Mouse (Mus musculus) forebrain, postnatal 0 days (tissue): ENCODE data around the gene Efs. TPM values are rescaled to one million over a fixed set of nuclear protein-coding genes. Genes with fewer than 3 reads are reported as not detected.

Source experiments
- ATAC-seq: fragments of 200-750 bp; cut with Nextera tagmentation; 2 replicates; pipeline ENCODE4 v1.8.0; 2017; ENCODE audit warnings: mild to moderate bottlenecking, moderate library complexity
- DNase-seq: peaks from one replicate; pipeline ENCODE4 v3.0.0-alpha.2; 2015
- H3K27ac ChIP-seq: fragments of 300-500 bp; sonication (generic); 2 replicates; pipeline ENCODE4 v1.5.1; 2014; ENCODE audit warnings: low read depth, mild to moderate bottlenecking, antibody characterized with exemption, low read length, moderate library complexity, mixed read lengths
- H3K27me3 ChIP-seq: fragments of 300-500 bp; sonication (generic); 2 replicates; pipeline ENCODE4 v1.6.1; 2014; ENCODE audit warnings: mild to moderate bottlenecking, low read length, mixed read lengths; ENCODE audit not compliant: insufficient read depth
- H3K36me3 ChIP-seq: fragments of 300-500 bp; sonication (generic); 2 replicates; pipeline ENCODE4 v1.6.1; 2014; ENCODE audit warnings: mild to moderate bottlenecking, moderate library complexity; ENCODE audit not compliant: insufficient read depth
- H3K4me1 ChIP-seq: fragments of 300-500 bp; sonication (generic); 2 replicates; pipeline ENCODE4 v1.6.1; 2014; ENCODE audit warnings: antibody characterized with exemption; ENCODE audit not compliant: insufficient read depth
- H3K4me2 ChIP-seq: fragments of 300-500 bp; sonication (generic); 2 replicates; pipeline ENCODE4 v1.6.1; 2014; ENCODE audit warnings: low read depth, mild to moderate bottlenecking, moderate library complexity
- H3K4me3 ChIP-seq: fragments of 300-500 bp; sonication (generic); 2 replicates; pipeline ENCODE4 v1.5.1; 2014; ENCODE audit warnings: low read depth, low read length, mixed read lengths
- H3K9ac ChIP-seq: fragments of 300-500 bp; sonication (generic); 2 replicates; pipeline ENCODE4 v1.6.1; 2014; ENCODE audit warnings: mild to moderate bottlenecking
- H3K9me3 ChIP-seq: fragments of 300-500 bp; sonication (generic); 2 replicates; pipeline ENCODE4 v1.6.1; 2016; ENCODE audit warnings: low read length
- CTCF ChIP-seq: sonication (generic); IDR thresholded peaks from 2 replicates; pipeline ENCODE4 v1.5.1; 2016; ENCODE audit warnings: antibody characterized with exemption, control low read depth, low read depth
- WGBS: fragments of 180-500 bp; shearing (Covaris S2); extraction: QIAGEN DNeasy Blood & Tissue Kit; methylation state at CpG from one replicate; pipeline ENCODE4 v1.1.7; 2014; 5-methylcytosine and 5-hydroxymethylcytosine counted together
- polyA plus RNA-seq: library from polyadenylated mRNA; unstranded; fragments of >200 nt; fragmentation: Nextera tagmentation; extraction: Ambion mirVana; gene quantifications from 2 replicates; pipeline ENCODE4 v1.2.1, GENCODE M21; 2015
- total RNA-seq: library from RNA; depleted of rRNA; stranded (reverse); fragments of >200 nt; gene quantifications from 2 replicates; pipeline ENCODE4 v1.2.3, GENCODE M21; 2014

Efs gene
- total and polyA plus RNA-seq, 2 experiments from 2014 or later = 13.4 to 29.8 TPM

DNA sequence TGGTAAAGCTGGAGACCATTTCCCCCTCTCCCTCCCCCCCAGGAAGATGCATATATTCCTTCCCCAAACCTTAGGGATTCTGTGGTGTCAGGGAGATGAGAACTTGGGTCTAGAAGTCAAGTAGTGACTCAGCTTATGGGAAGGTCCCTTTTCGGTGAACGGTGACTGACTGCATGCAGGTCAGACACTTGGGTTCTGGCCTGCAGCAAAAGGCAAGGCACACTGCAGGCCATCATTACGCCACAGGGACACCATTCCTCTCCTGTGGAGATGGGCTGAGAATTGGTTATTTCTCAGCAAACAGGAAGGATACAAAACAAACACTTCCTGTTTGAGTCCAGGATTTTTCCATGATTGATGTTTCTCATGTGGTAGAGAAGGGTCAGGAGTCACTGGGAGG is 33.3 kb upstream of the Efs start:
- TF ChIP-seq CTCF = no peak
- H3K4me1 ChIP-seq = no peaks in the 10 kb centered on the region
- H3K4me2 ChIP-seq = no peak overlapping the region
- H3K9me3 ChIP-seq = no peaks in the 10 kb centered on the region
- no peak overlapping the region for H3K4me3 ChIP-seq
- DNase-seq (no peak), ATAC-seq (no peak)
- WGBS = 92% methylated on average over 3 of the region's 3 CpGs
- H3K27me3 ChIP-seq = no peaks in the 10 kb centered on the region
- no peaks in the 10 kb centered on the region for H3K36me3 ChIP-seq
- H3K27ac ChIP-seq = no peak overlapping the region
- H3K9ac ChIP-seq = no peak overlapping the region

DNA sequence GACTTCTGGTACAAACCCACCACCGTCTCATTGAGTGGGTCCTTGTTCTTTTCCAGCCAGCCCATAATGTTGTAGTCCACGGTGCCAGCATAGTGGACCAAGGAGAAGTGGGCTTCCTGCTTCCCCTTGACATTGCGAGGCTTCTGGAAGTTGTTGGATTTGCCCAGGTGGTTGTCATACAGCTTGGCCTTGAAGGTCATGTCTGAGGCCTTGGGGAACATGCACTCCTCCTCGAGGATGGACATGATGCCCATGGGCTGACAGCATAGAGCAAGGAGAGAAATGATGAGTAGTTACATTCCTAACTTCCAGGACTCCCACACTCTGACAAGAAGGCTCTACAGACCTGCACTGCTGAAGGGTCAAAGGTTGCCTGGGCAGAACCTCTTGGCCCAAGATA is 32.6 kb upstream of the Efs start:
- Histone ChIP-seq H3K4me2 (no peak overlapping the region), H3K9me3 (no peaks in the 10 kb centered on the region), H3K4me3 (no peak overlapping the region), H3K27ac (no peak overlapping the region), H3K27me3 (no peaks in the 10 kb centered on the region), H3K4me1 (no peaks in the 10 kb centered on the region), H3K9ac (no peak overlapping the region), H3K36me3 (no peaks in the 10 kb centered on the region)
- DNase-seq (no peak), ATAC-seq (no peak)
- WGBS = 83% methylated on average over 4 of the region's 4 CpGs
- no peak for TF ChIP-seq CTCF

DNA sequence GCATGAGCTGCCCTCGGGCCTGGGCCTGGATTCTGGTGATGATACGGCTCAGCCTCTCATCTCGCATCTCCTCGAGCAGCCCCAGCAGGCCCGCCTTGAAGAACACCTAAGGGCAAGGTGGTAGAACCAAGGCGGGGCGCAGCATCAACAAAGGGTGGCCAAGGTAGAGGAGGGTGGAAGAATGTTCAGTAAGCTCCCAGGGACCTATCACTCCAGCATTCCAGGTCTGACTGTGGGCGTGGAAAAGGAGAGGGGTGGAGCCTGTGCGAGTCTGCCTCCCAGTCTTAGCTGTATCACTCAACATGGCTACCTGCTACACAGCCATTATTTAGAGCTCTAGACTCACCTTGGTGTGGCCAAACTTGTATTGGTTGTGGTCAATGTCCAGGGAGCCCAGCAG is 30.6 kb upstream of the Efs start:
- Histone ChIP-seq H3K27ac (no peak overlapping the region), H3K9ac (no peak overlapping the region), H3K4me3 (no peak overlapping the region), H3K9me3 (no peaks in the 10 kb centered on the region), H3K36me3 (no peaks in the 10 kb centered on the region), H3K4me1 (no peaks in the 10 kb centered on the region), H3K27me3 (no peaks in the 10 kb centered on the region), H3K4me2 (no peak overlapping the region)
- ATAC-seq (no peak), DNase-seq (no peak)
- no peak for TF ChIP-seq CTCF
- 93% methylated on average over 9 of the region's 9 CpGs for WGBS

DNA sequence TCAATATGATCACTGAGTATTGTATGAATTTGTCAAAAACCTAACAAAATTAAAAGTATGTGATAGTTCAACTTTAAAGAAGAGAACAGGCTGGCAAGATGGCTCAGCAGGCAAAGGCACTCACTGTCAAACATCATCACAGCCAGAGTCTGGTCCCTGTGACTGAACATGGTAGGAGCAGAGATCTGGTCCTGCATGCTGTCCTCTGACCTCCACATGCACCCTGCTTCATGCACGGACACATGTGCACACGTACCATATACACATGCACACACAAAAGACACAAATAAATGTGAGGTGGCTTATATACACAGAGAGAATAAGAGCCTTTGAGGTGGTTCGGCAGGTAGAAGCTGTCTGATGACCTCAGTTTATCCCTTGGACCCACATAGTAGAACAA is 29.6 kb upstream of the Efs start:
- Histone ChIP-seq H3K9ac (no peak overlapping the region), H3K4me1 (no peaks in the 10 kb centered on the region), H3K36me3 (no peaks in the 10 kb centered on the region), H3K9me3 (no peaks in the 10 kb centered on the region), H3K27me3 (no peaks in the 10 kb centered on the region), H3K4me2 (no peak overlapping the region), H3K4me3 (no peak overlapping the region), H3K27ac (no peak overlapping the region)
- ATAC-seq (no peak), DNase-seq (no peak)
- TF ChIP-seq CTCF = no peak
- 87% methylated on average over 3 of the region's 3 CpGs for WGBS

DNA sequence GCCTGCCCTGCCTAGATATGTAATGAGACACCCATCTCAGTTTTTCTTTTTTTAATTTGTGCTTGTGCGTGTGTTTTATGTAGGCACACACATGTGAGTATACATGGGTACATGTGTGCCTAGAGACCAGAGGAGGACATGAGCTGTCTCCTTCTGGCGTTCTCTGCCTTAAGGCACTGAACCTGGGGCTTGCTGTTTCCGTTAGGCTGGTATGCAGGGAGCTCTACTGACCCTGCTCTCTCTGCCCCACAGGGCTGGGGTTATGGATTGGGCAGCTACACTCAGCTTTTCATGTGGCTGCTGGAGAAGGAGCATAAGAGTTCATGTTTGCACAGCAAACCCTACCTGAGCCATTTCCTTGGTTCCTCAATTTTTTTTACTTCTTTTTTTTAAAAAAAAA is 28.5 kb upstream of the Efs start:
- Histone ChIP-seq H3K4me1 (no peaks in the 10 kb centered on the region), H3K4me3 (no peak overlapping the region), H3K36me3 (no peaks in the 10 kb centered on the region), H3K9me3 (no peaks in the 10 kb centered on the region), H3K4me2 (no peak overlapping the region), H3K27ac (no peak overlapping the region), H3K27me3 (no peaks in the 10 kb centered on the region), H3K9ac (no peak overlapping the region)
- no peak for TF ChIP-seq CTCF
- no peak for ATAC-seq
- WGBS = 87% methylated on average over 3 of the region's 3 CpGs
- DNase-seq = no peak

DNA sequence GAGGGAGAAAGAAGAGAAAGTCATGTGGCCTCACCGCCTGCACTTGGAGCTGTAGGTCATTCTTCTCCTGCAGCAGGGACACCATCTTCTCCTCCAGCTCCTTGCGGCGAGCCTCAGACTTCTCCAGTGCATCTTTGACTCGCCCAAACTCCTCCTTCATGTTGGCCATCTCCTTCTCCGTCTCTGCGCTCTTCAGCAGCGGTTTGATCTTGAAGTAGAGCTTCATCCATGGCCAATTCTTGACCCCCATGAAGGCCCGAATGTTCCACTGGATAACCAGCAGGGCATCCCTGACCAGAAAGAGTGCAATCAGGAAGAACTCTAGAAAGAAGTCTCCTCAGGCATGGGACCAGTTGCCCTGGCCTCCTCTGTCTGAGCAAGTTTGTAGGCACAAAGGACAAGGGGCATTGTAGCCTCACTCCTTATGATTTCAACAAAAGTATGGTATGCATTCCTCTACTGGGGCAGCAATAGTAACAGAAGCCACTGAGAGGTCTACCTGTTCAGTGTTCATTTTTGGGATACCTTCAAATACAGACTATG is 27.8 kb upstream of the Efs start:
- DNase-seq (no peak), ATAC-seq (no peak)
- TF ChIP-seq CTCF = no peak
- H3K9me3 ChIP-seq = no peaks in the 10 kb centered on the region
- H3K4me1 ChIP-seq = no peaks in the 10 kb centered on the region
- 93% methylated on average over 8 of the region's 8 CpGs for WGBS
- no peak overlapping the region for H3K27ac ChIP-seq
- H3K4me3 ChIP-seq = no peak overlapping the region
- H3K9ac ChIP-seq = no peak overlapping the region
- no peaks in the 10 kb centered on the region for H3K27me3 ChIP-seq
- no peaks in the 10 kb centered on the region for H3K36me3 ChIP-seq
- no peak overlapping the region for H3K4me2 ChIP-seq

DNA sequence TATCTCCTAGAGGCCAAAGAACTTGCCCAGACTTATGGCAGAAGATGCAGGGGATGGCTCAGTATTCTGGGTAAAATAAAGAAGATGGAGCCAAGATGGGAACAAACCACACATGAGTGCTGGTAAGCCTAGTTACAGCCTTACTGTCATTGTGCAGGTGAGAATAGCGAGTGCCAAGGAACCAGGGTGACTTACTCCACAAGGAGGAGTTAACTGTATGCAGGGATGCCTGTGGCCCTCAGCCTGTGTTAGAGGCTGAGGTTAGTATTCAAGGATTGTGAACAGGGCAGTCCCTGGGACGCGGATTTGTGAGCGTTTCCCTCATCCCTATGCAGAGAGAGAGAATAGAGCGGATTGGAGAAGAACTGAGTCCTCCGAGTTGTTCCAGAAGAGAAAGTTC is 25.7 kb upstream of the Efs start:
- Histone ChIP-seq H3K27ac (no peak overlapping the region), H3K4me3 (no peak overlapping the region), H3K27me3 (no peaks in the 10 kb centered on the region), H3K36me3 (no peaks in the 10 kb centered on the region), H3K9me3 (no peaks in the 10 kb centered on the region), H3K9ac (no peak overlapping the region), H3K4me2 (no peak overlapping the region), H3K4me1 (no peaks in the 10 kb centered on the region)
- DNase-seq = no peak
- no peak for ATAC-seq
- WGBS = 83% methylated on average over 6 of the region's 6 CpGs
- no peak for TF ChIP-seq CTCF

DNA sequence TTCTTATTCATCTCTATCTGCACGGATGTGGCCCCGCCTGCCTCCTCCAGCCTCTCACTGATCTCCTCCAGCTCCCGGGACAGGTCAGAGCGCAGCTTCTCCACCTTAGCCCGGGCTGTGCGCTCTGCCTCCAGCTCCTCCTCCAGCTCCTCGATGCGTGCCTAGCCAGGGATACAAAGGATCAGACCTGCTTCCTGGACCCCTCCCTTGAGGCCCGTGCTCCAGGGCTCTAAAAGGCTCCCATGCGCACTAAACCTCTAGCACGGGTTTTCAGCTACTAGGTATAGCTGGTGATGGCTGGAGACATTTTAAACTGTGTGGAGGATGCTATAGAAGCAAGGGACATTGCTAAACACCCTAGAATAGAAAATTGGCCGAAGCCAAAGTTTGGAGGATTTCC is 24.6 kb upstream of the Efs start:
- no peak overlapping the region for H3K27ac ChIP-seq
- 64% methylated on average over 12 of the region's 12 CpGs for WGBS
- no peak overlapping the region for H3K4me3 ChIP-seq
- no peaks in the 10 kb centered on the region for H3K27me3 ChIP-seq
- H3K36me3 ChIP-seq = no peaks in the 10 kb centered on the region
- no peak overlapping the region for H3K9ac ChIP-seq
- H3K4me1 ChIP-seq = no peaks in the 10 kb centered on the region
- H3K4me2 ChIP-seq = no peak overlapping the region
- no peaks in the 10 kb centered on the region for H3K9me3 ChIP-seq
- DNase-seq = no peak
- ATAC-seq = no peak
- no peak for TF ChIP-seq CTCF
